Mouse (Mus musculus) layer of hippocampus, adult 2 months (tissue): Measurements from ENCODE around the gene Myl4. TPM values are rescaled to one million over a fixed set of nuclear protein-coding genes. Genes with fewer than 3 reads are reported as not detected.

Experiments used
- DNase-seq, 2 experiments: peaks; one replicate each; pipeline ENCODE4 v3.0.0; 2022; ENCODE audit warnings: low spot score in 2 of 2
- H3K27ac ChIP-seq: fragments of 200-600 bp; 2 replicates; pipeline ENCODE4 v1.8.1; 2022
- H3K4me3 ChIP-seq: fragments of 200-600 bp; 2 replicates; pipeline ENCODE4 v1.8.1; 2022; ENCODE audit warnings: mild to moderate bottlenecking
- CTCF ChIP-seq: fragments of 200-600 bp; conservative IDR thresholded peaks from 2 replicates; pipeline ENCODE4 v1.8.1; 2022; ENCODE audit warnings: antibody characterized with exemption, mild to moderate bottlenecking, moderate library complexity
- total RNA-seq, 2 experiments: library from RNA; stranded (reverse); gene quantifications; 2 replicates each; pipeline ENCODE4 v1.2.3; 2021

Myl4 gene
- total RNA-seq, 2 experiments from 2014 or later, result 2.7 to 2.9 TPM

- H3K4me3 ChIP-seq, result no peak overlapping the region
- no peak overlapping the region; the same call in 1 of the 2 replicates for H3K27ac ChIP-seq
- no peak for DNase-seq
- no peak for TF ChIP-seq CTCF
Measured at GRCm38 (mm10) chr11:104579084-104579483, 28.6 kb downstream of the Myl4 start.

GRCm38 (mm10) chr11:104579575-104579974 is 29.1 kb downstream of the Myl4 start:
- DNase-seq, result no peak
- H3K27ac ChIP-seq, result no peak overlapping the region
- no peak for TF ChIP-seq CTCF
- H3K4me3 ChIP-seq, result no peak overlapping the region

GRCm38 (mm10) chr11:104580091-104580490 is 29.6 kb downstream of the Myl4 start:
- no peak overlapping the region for H3K4me3 ChIP-seq
- no peak for TF ChIP-seq CTCF
- no peak for DNase-seq
- H3K27ac ChIP-seq, result peak overlapping the region; percentile 52

GRCm38 (mm10) chr11:104580606-104581005 is 30.1 kb downstream of the Myl4 start:
- H3K4me3 ChIP-seq, result no peak overlapping the region
- TF ChIP-seq CTCF, result no peak
- H3K27ac ChIP-seq, result peak overlapping the region; percentile 52
- peak; percentile 67 to 74 for DNase-seq

- H3K4me3 ChIP-seq, result peak overlapping the region; percentile 14; the same call in 1 of the 2 replicates
- peak overlapping the region; percentile 52; the same call in 1 of the 2 replicates for H3K27ac ChIP-seq
- TF ChIP-seq CTCF, result no peak
- no peak for DNase-seq
Measured at GRCm38 (mm10) chr11:104581446-104582307, 31.2 kb downstream of the Myl4 start.

- H3K4me3 ChIP-seq, result no peak overlapping the region
- no peak for DNase-seq
- no peak for TF ChIP-seq CTCF
- no peak overlapping the region for H3K27ac ChIP-seq
Measured at GRCm38 (mm10) chr11:104582308-104582606, 31.8 kb downstream of the Myl4 start.

- Histone ChIP-seq H3K4me3 (no peak overlapping the region), H3K27ac (no peak overlapping the region)
- no peak for TF ChIP-seq CTCF
- DNase-seq, result no peak
Measured at GRCm38 (mm10) chr11:104582630-104583364, 32.3 kb downstream of the Myl4 start.

GRCm38 (mm10) chr11:104585495-104585894 is 35.0 kb downstream of the Myl4 start:
- H3K4me3 ChIP-seq, result no peak overlapping the region
- H3K27ac ChIP-seq, result no peak overlapping the region
- DNase-seq, result no peak
- no peak for TF ChIP-seq CTCF

GRCm38 (mm10) chr11:104587904-104588303 is 37.4 kb downstream of the Myl4 start:
- Histone ChIP-seq H3K27ac (no peak overlapping the region), H3K4me3 (no peak overlapping the region)
- TF ChIP-seq CTCF, result no peak
- no peak for DNase-seq

- H3K27ac ChIP-seq, result no peak overlapping the region
- no peak for DNase-seq
- H3K4me3 ChIP-seq, result no peak overlapping the region
- no peak for TF ChIP-seq CTCF
Measured at GRCm38 (mm10) chr11:104588513-104588912, 38.0 kb downstream of the Myl4 start.

GRCm38 (mm10) chr11:104589570-104589969 is 39.1 kb downstream of the Myl4 start:
- Histone ChIP-seq H3K4me3 (no peak overlapping the region), H3K27ac (no peak overlapping the region)
- no peak for TF ChIP-seq CTCF
- DNase-seq, result no peak

GRCm38 (mm10) chr11:104590148-104590547 is 39.7 kb downstream of the Myl4 start:
- peak; percentile 66 to 82 for DNase-seq
- no peak overlapping the region for H3K27ac ChIP-seq
- TF ChIP-seq CTCF, result peak; percentile 99
- no peak overlapping the region for H3K4me3 ChIP-seq

GRCm38 (mm10) chr11:104592066-104592835 is 41.8 kb downstream of the Myl4 start:
- H3K4me3 ChIP-seq, result no peak overlapping the region
- H3K27ac ChIP-seq, result no peak overlapping the region
- no peak for TF ChIP-seq CTCF
- DNase-seq, result no peak
